Mouse (Mus musculus) lung, embryonic 15.5 days (tissue): Measurements from ENCODE around the gene Oxct2b. TPM values are rescaled to one million over a fixed set of nuclear protein-coding genes. Genes with fewer than 3 reads are reported as not detected.
"Not testable (repeated sequence)": the region's sequence is repeated elsewhere in the genome, so short reads cannot be mapped to it uniquely, and the experiment has no call there.

Experiments used
- ATAC-seq: fragments of 200-750 bp; cut with Nextera tagmentation; 2 replicates; pipeline ENCODE4 v1.8.0; 2017; ENCODE audit warnings: moderate number of reproducible peaks, borderline replicate concordance; ENCODE audit not compliant: low FRiP score, low TSS enrichment; ENCODE audit errors: extremely low read depth
- H3K27ac ChIP-seq: fragments of 300-500 bp; sonication (generic); 2 replicates; pipeline ENCODE4 v1.5.1; 2015; ENCODE audit warnings: moderate library complexity, mild to moderate bottlenecking, inconsistent platforms
- H3K27me3 ChIP-seq: fragments of 300-500 bp; sonication (generic); 2 replicates; pipeline ENCODE4 v1.6.1; 2015; ENCODE audit warnings: inconsistent platforms
- H3K36me3 ChIP-seq: fragments of 300-500 bp; sonication (generic); 2 replicates; pipeline ENCODE4 v1.6.1; 2015; ENCODE audit warnings: inconsistent platforms
- H3K4me1 ChIP-seq: fragments of 300-500 bp; sonication (generic); 2 replicates; pipeline ENCODE4 v1.6.1; 2015; ENCODE audit warnings: inconsistent platforms
- H3K4me2 ChIP-seq: fragments of 300-500 bp; sonication (generic); 2 replicates; pipeline ENCODE4 v1.6.1; 2015; ENCODE audit warnings: inconsistent platforms, mild to moderate bottlenecking, moderate library complexity
- H3K4me3 ChIP-seq: fragments of 300-500 bp; sonication (generic); 2 replicates; pipeline ENCODE4 v1.5.1; 2015; ENCODE audit warnings: mild to moderate bottlenecking, inconsistent platforms
- H3K9ac ChIP-seq: fragments of 300-500 bp; sonication (generic); 2 replicates; pipeline ENCODE4 v1.6.1; 2015; ENCODE audit warnings: inconsistent platforms
- H3K9me3 ChIP-seq: fragments of 300-500 bp; sonication (generic); 2 replicates; pipeline ENCODE4 v1.6.1; 2016; ENCODE audit warnings: inconsistent platforms
- WGBS: fragments of 180-500 bp; shearing (Covaris S2); methylation state at CpG from one replicate; pipeline ENCODE4 v1.1.7; 2015; 5-methylcytosine and 5-hydroxymethylcytosine counted together
- polyA plus RNA-seq: library from polyadenylated mRNA; unstranded; fragments of >200 nt; fragmentation: Nextera tagmentation; extraction: Ambion mirVana; gene quantifications from 2 replicates; pipeline ENCODE4 v1.2.1, GENCODE M21; 2015

Gene Oxct2b
- polyA plus RNA-seq, 1 experiment from 2014 or later: not detected

GRCm38 (mm10) chr4:123160571-123160970 is 44.5 kb downstream of the Oxct2b start:
- no peaks in the 10 kb centered on the region for H3K36me3 ChIP-seq
- peaks cover 31% of the 10 kb centered on the region for H3K27me3 ChIP-seq
- no peaks in the 10 kb centered on the region for H3K4me1 ChIP-seq
- no peak overlapping the region for H3K9ac ChIP-seq
- WGBS: 71% methylated on average over 6 of the region's 6 CpGs
- ATAC-seq: no peak
- H3K27ac ChIP-seq: no peak overlapping the region
- no peak overlapping the region for H3K4me2 ChIP-seq
- H3K9me3 ChIP-seq: no peaks in the 10 kb centered on the region
- H3K4me3 ChIP-seq: no peak overlapping the region

- H3K4me1 ChIP-seq, H3K27ac ChIP-seq, H3K36me3 ChIP-seq, H3K4me2 ChIP-seq, H3K4me3 ChIP-seq, ATAC-seq, H3K9ac ChIP-seq, H3K9me3 ChIP-seq: not testable (repeated sequence)
- 69% methylated on average over 3 of the region's 3 CpGs for WGBS
- peaks cover 31% of the 10 kb centered on the region for H3K27me3 ChIP-seq
Measured at GRCm38 (mm10) chr4:123161251-123161650, 45.2 kb downstream of the Oxct2b start.

GRCm38 (mm10) chr4:123162305-123162917 is 46.3 kb downstream of the Oxct2b start:
- Histone ChIP-seq H3K9me3 (no peaks in the 10 kb centered on the region), H3K4me2 (0 out of 2 replicates have a peak overlapping the region, but pooled peaks have one; percentile 20), H3K27ac (no peak overlapping the region), H3K27me3 (peaks cover 31% of the 10 kb centered on the region), H3K36me3 (no peaks in the 10 kb centered on the region), H3K4me3 (no peak overlapping the region), H3K9ac (no peak overlapping the region), H3K4me1 (no peaks in the 10 kb centered on the region)
- 10% methylated on average over 15 of the region's 15 CpGs for WGBS
- no peak for ATAC-seq

- peaks cover 31% of the 10 kb centered on the region for H3K27me3 ChIP-seq
- no peaks in the 10 kb centered on the region for H3K36me3 ChIP-seq
- no peak overlapping the region for H3K4me3 ChIP-seq
- no peak overlapping the region for H3K4me2 ChIP-seq
- no peak overlapping the region for H3K27ac ChIP-seq
- WGBS: 61% methylated on average over 15 of the region's 15 CpGs
- H3K9me3 ChIP-seq: no peaks in the 10 kb centered on the region
- no peaks in the 10 kb centered on the region for H3K4me1 ChIP-seq
- no peak overlapping the region for H3K9ac ChIP-seq
- no peak for ATAC-seq
Measured at GRCm38 (mm10) chr4:123164157-123164556, 48.1 kb downstream of the Oxct2b start.

Other genes with a start within 250 kb of the Oxct2b start
- gene Cap1, start 230.2 kb upstream of the Oxct2b start, polyA plus RNA-seq: 61.7 and 70.2 TPM in 2 replicates
- 0.82 and 0.83 TPM in 2 replicates for gene Mfsd2a, start 155.1 kb upstream of the Oxct2b start, polyA plus RNA-seq
- 18.5 and 20.8 TPM in 2 replicates for gene Mycl, start 120.6 kb upstream of the Oxct2b start, polyA plus RNA-seq
- gene Trit1, start 99.7 kb upstream of the Oxct2b start, polyA plus RNA-seq: 15.9 and 19.2 TPM in 2 replicates
- gene Bmp8b, start 11.1 kb upstream of the Oxct2b start, polyA plus RNA-seq: 1.3 and 1.6 TPM in 2 replicates
- 107 and 109 TPM in 2 replicates for gene Ppie, start 23.7 kb downstream of the Oxct2b start, polyA plus RNA-seq
- 0.28 and 0.37 TPM in 2 replicates for gene Hpcal4, start 67.0 kb downstream of the Oxct2b start, polyA plus RNA-seq
- gene Nt5c1a, start 85.2 kb downstream of the Oxct2b start, polyA plus RNA-seq: not detected in 2 replicates
- gene Heyl, start 117.3 kb downstream of the Oxct2b start, polyA plus RNA-seq: 30.0 TPM in 2 replicates
- 32.8 and 37.2 TPM in 2 replicates for gene Pabpc4, start 146.1 kb downstream of the Oxct2b start, polyA plus RNA-seq
- gene Oxct2a, start 207.4 kb downstream of the Oxct2b start, polyA plus RNA-seq: not detected in 2 replicates
- gene Bmp8a, start 227.0 kb downstream of the Oxct2b start, polyA plus RNA-seq: 0.33 and 0.46 TPM in 2 replicates